Mouse (Mus musculus) limb, embryonic 12.5 days (tissue): Measurements from ENCODE around the gene Meis2. TPM values are rescaled to one million over a fixed set of nuclear protein-coding genes. Genes with fewer than 3 reads are reported as not detected.

Experiments used
- ATAC-seq: fragments of 200-750 bp; cut with Nextera tagmentation; 2 replicates; pipeline ENCODE4 v1.8.0; 2017; ENCODE audit warnings: low read depth, moderate TSS enrichment; ENCODE audit not compliant: insufficient number of reproducible peaks, insufficient read depth, low FRiP score, low TSS enrichment
- H3K27ac ChIP-seq: fragments of 300-500 bp; sonication (generic); 2 replicates; pipeline ENCODE4 v1.5.1; 2016; ENCODE audit warnings: mild to moderate bottlenecking, moderate library complexity
- H3K27me3 ChIP-seq: fragments of 300-500 bp; sonication (generic); 2 replicates; pipeline ENCODE4 v1.6.1; 2016; ENCODE audit warnings: mild to moderate bottlenecking, moderate library complexity
- H3K36me3 ChIP-seq: fragments of 300-500 bp; sonication (generic); 2 replicates; pipeline ENCODE4 v1.6.1; 2016; ENCODE audit warnings: mild to moderate bottlenecking, moderate library complexity
- H3K4me1 ChIP-seq: fragments of 300-500 bp; sonication (generic); replicated peaks from 2 replicates; pipeline ENCODE4 v1.6.1; 2016
- H3K4me2 ChIP-seq: fragments of 300-500 bp; sonication (generic); 2 replicates; pipeline ENCODE4 v1.6.1; 2016; ENCODE audit warnings: mild to moderate bottlenecking, moderate library complexity
- H3K4me3 ChIP-seq: fragments of 300-500 bp; sonication (generic); replicated peaks from 2 replicates; pipeline ENCODE4 v1.5.1; 2016; ENCODE audit warnings: mild to moderate bottlenecking
- H3K9ac ChIP-seq: fragments of 300-500 bp; sonication (generic); replicated peaks from 2 replicates; pipeline ENCODE4 v1.6.1; 2016; ENCODE audit warnings: mild to moderate bottlenecking, moderate library complexity
- H3K9me3 ChIP-seq: fragments of 300-500 bp; sonication (generic); 2 replicates; pipeline ENCODE4 v1.6.1; 2016; ENCODE audit warnings: mild to moderate bottlenecking, moderate library complexity
- WGBS: fragments of 180-500 bp; shearing (Covaris S2); methylation state at CpG from one replicate; pipeline ENCODE4 v1.1.7; 2016; 5-methylcytosine and 5-hydroxymethylcytosine counted together
- polyA plus RNA-seq: library from polyadenylated mRNA; unstranded; fragments of >200 nt; fragmentation: Nextera tagmentation; extraction: Ambion mirVana; gene quantifications from 2 replicates; pipeline ENCODE4 v1.2.1, GENCODE M21; 2016

Meis2 gene
- polyA plus RNA-seq, 1 experiment from 2014 or later, result 20.5 TPM

DNA sequence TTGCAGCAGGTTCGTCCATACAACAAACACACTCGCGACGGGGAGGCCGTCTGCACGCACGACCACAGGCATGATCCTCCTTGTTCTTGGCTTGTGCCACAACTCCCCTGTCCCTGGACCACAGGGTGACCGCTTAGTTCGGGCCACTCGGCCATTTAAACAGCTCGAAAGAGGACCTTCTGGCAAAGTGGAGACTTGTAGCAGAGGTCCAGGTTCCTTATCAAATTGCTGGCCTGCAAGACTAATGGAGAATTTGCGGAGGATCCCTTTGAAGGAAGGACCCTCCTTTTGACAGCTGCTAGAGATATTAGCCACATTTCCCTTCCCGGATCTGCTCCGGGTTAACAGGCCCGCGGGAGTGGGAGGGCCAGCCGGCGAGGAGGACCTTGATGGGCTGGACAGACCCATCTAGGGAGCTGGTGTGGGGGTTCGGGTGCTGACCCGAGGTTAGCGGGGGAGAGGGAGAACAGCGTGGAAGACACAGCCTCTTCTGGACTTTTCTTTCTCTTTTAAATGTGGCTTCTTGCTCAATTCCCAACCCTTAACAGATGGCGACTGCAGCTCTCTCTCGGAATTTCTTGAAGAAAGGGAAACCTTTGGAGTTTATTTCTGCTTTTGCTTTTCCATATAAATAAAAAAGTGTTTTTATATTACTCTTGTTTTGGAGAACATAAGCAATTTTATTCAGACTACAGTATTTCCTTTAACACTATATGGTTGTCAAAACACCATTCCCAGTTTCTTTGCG lies 204.9 kb downstream of the Meis2 start:
- Histone ChIP-seq H3K4me3 (peak overlapping the region; percentile 23), H3K4me1 (peaks cover 18% of the 10 kb centered on the region), H3K9me3 (no peaks in the 10 kb centered on the region), H3K36me3 (peaks cover 2% of the 10 kb centered on the region; the same call in 1 of the 2 replicates), H3K9ac (no peak overlapping the region), H3K4me2 (peak overlapping the region; percentile 50), H3K27ac (no peak overlapping the region), H3K27me3 (peaks cover 57% of the 10 kb centered on the region)
- 2% methylated on average over 25 of the region's 25 CpGs for WGBS
- no peak for ATAC-seq

DNA sequence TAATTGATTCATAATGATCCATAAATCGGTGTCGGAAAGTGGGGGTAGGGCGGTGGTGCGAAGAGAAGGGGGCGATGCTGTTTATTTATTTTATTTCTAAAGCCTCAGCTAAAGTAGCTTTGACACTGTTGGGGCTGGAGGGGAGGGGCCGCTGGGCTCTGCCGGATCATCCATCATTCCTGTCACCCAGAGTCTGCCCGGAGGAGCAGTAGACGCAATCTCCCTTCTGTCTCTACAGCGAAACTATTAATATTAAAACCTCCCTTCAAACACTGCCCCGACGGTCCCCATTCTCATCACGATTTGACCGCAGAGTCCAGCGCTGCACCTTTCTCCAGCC lies 205.5 kb downstream of the Meis2 start:
- peaks cover 63% of the 10 kb centered on the region for H3K27me3 ChIP-seq
- no peak overlapping the region for H3K27ac ChIP-seq
- WGBS, result under 1% methylated on average over 15 of the region's 15 CpGs
- H3K36me3 ChIP-seq, result peaks cover 2% of the 10 kb centered on the region; the same call in 1 of the 2 replicates
- peak overlapping the region; percentile 50 for H3K4me2 ChIP-seq
- H3K4me3 ChIP-seq, result peak overlapping the region; percentile 23; the same call in 1 of the 2 replicates
- ATAC-seq, result no peak
- H3K9me3 ChIP-seq, result no peaks in the 10 kb centered on the region
- H3K9ac ChIP-seq, result no peak overlapping the region
- H3K4me1 ChIP-seq, result peaks cover 18% of the 10 kb centered on the region

DNA sequence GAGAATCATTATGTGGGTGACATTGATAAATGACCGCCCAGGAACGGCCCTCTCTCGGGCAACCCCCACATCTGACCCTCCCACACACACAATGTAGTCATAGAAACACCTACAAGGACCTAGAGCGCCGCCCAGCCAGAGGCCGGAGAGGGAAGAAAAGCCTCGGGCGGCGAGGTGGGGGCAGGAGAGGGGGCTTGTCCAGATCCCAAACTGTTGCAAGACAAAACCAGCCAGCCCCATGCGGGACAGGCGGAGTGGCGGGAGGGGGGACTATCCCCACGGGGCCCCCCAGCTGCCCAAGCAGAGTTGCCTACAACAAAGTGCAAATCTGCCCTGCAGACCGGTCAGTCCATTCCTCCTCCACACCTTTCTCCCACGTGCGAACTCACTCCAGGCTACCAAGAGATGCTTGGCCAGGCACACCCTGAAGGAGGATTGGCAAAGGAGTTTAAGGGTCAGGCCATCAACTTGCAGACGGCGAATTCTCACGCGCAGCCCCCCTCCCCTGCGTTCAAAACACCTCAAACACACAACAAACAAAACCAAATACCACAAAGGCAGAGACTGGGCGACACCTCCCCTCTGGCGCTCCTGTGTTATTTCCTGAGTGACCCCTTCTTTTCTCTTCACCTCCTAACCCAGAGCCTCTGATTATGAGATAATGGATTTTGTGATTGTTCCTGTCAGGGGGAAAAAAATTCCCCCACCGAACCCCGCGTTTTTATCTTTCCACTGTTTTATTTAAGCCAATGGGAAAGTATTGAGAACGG lies 206.1 kb downstream of the Meis2 start:
- Histone ChIP-seq H3K27ac (peak overlapping the region; percentile 17; the same call in 1 of the 2 replicates), H3K4me1 (peaks cover 18% of the 10 kb centered on the region), H3K9me3 (no peaks in the 10 kb centered on the region), H3K9ac (no peak overlapping the region), H3K4me3 (peak overlapping the region; percentile 23), H3K4me2 (peak overlapping the region; percentile 50), H3K36me3 (peaks cover 2% of the 10 kb centered on the region; the same call in 1 of the 2 replicates), H3K27me3 (peaks cover 69% of the 10 kb centered on the region)
- WGBS, result under 1% methylated on average over 27 of the region's 27 CpGs
- peak; percentile 18; the same call in 1 of the 2 replicates for ATAC-seq

DNA sequence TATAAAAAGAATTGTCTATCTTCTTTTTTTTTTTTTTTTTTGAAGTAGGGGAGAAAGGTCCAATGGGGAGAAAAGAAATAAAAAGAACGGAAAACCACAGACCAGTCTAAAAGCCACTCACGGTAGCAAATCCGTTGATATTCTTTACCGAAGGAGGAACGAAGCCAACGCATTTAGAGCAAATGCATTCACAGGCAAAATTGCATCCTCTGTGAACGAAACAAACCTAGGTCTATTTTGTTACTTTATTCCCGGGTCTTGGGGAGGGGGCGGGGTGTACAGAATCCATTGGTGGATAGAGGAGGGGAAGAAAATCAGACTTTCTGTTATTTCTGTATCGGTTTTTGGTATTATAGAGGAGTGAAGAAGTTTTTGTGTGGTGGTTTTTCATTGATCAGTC lies 206.7 kb downstream of the Meis2 start:
- no peaks in the 10 kb centered on the region; the same call in 1 of the 2 replicates for H3K36me3 ChIP-seq
- ATAC-seq, result no peak
- under 1% methylated on average over 10 of the region's 10 CpGs for WGBS
- peaks cover 72% of the 10 kb centered on the region for H3K27me3 ChIP-seq
- H3K9me3 ChIP-seq, result no peaks in the 10 kb centered on the region
- no peak overlapping the region for H3K27ac ChIP-seq
- no peak overlapping the region for H3K4me3 ChIP-seq
- H3K4me1 ChIP-seq, result peaks cover 18% of the 10 kb centered on the region
- H3K4me2 ChIP-seq, result peak overlapping the region; percentile 50
- no peak overlapping the region for H3K9ac ChIP-seq

DNA sequence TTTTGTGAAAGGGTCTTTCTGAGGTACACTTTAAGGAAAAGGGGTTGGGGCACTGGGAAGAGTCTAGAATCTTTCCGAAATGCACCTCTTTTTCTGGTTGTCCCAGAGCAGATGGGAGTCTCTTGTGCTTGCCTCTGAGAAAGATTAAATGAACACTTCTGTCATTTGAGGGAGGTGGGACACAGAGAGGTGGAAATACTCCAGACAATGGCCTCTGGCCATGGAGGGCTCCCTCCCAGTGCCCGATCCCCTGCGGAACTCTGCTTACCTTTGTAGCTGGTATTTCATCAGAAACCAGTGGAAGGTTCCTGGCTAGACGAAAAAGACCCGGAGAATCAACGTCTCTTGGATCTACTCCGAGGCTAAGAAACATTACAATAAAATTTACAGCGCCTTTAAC lies 207.4 kb downstream of the Meis2 start:
- no peak overlapping the region for H3K4me2 ChIP-seq
- WGBS, result under 1% methylated on average over 8 of the region's 8 CpGs
- H3K36me3 ChIP-seq, result no peaks in the 10 kb centered on the region
- H3K9ac ChIP-seq, result no peak overlapping the region
- ATAC-seq, result no peak
- no peak overlapping the region for H3K27ac ChIP-seq
- no peak overlapping the region for H3K4me3 ChIP-seq
- H3K27me3 ChIP-seq, result peaks cover 74% of the 10 kb centered on the region
- peaks cover 18% of the 10 kb centered on the region for H3K4me1 ChIP-seq
- H3K9me3 ChIP-seq, result no peaks in the 10 kb centered on the region

DNA sequence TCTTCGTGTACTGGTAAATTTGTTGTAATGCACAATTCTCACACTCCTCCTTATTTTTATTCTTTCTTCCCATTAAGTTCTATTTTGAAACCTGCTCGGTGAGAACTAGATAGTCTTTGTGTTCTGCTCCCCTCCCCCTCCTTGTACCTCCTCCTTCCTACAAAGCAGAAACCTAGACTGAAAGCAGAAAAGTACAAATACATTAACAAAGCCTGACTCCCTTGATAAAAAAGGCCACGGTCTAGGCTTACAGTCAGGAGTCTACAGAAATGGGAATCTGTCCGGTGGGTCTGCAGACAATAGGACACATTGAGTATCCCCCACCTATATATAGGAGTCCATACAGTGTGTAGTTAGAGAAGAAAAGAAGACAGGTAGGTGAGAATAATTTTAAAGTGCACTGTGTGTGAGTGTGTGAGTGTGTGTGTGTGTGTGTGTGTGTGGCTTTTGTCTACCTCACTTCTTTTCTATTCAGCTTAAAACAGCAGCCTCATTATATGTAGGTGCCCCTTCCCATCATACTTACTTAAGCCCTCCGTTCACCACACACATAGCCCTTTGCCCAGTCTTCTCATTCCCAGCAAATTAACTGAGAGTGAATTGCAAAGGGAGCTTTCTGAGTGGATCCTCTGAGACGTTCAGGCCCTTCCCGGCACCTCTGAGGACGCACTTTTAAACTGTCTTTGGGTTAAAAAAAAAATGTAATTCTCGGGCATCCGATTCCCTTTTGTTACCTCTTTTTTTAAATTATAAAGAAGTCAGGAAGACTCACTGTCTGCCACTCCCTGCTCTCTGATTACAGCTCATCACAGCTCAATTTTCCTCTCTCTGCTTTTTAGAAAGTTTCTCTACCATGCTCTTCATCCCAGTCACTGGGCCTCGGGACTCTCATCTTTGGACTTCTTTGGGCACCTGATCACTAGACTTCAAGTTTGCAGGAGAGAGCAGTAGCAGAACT lies 208.2 kb downstream of the Meis2 start:
- WGBS, result 5% methylated on average over 11 of the region's 11 CpGs
- H3K4me2 ChIP-seq, result no peak overlapping the region
- no peaks in the 10 kb centered on the region for H3K9me3 ChIP-seq
- H3K36me3 ChIP-seq, result no peaks in the 10 kb centered on the region
- H3K4me1 ChIP-seq, result peaks cover 24% of the 10 kb centered on the region
- H3K9ac ChIP-seq, result no peak overlapping the region
- no peak overlapping the region for H3K27ac ChIP-seq
- ATAC-seq, result no peak
- H3K4me3 ChIP-seq, result no peak overlapping the region
- H3K27me3 ChIP-seq, result peaks cover 82% of the 10 kb centered on the region

- Histone ChIP-seq H3K4me1 (peaks cover 25% of the 10 kb centered on the region), H3K4me3 (peak overlapping the region; percentile 19), H3K27ac (no peak overlapping the region), H3K9ac (no peak overlapping the region), H3K36me3 (no peaks in the 10 kb centered on the region), H3K27me3 (peaks cover 87% of the 10 kb centered on the region), H3K9me3 (no peaks in the 10 kb centered on the region), H3K4me2 (peak overlapping the region; percentile 45)
- WGBS, result 2% methylated on average over 13 of the region's 13 CpGs
- no peak for ATAC-seq
Observed at GRCm38 (mm10) chr2:115856401-115857073, 209.1 kb downstream of the Meis2 start.

- Histone ChIP-seq H3K36me3 (no peaks in the 10 kb centered on the region), H3K4me2 (peak overlapping the region; percentile 45), H3K27me3 (peaks cover 88% of the 10 kb centered on the region), H3K4me1 (peaks cover 25% of the 10 kb centered on the region), H3K9me3 (no peaks in the 10 kb centered on the region), H3K4me3 (peak overlapping the region; percentile 19), H3K27ac (no peak overlapping the region), H3K9ac (no peak overlapping the region)
- ATAC-seq, result no peak
- under 1% methylated on average over 33 of the region's 33 CpGs for whole genome bisulfite sequencing
Observed at GRCm38 (mm10) chr2:115855511-115856400, 209.9 kb downstream of the Meis2 start.

- ATAC-seq, result no peak
- Histone ChIP-seq H3K27me3 (peaks cover 89% of the 10 kb centered on the region), H3K9me3 (no peaks in the 10 kb centered on the region), H3K36me3 (no peaks in the 10 kb centered on the region), H3K4me3 (peak overlapping the region; percentile 16; the same call in 1 of the 2 replicates), H3K27ac (no peak overlapping the region), H3K4me1 (peaks cover 22% of the 10 kb centered on the region), H3K9ac (no peak overlapping the region), H3K4me2 (peak overlapping the region; percentile 46)
- WGBS, result 2% methylated on average over 25 of the region's 25 CpGs
Observed at GRCm38 (mm10) chr2:115854828-115855311, 210.8 kb downstream of the Meis2 start.
